Mouse (Mus musculus) neutrophil, adult 5-6 weeks (primary cell): ENCODE data around the gene 4933430I17Rik. TPM values are rescaled to one million over a fixed set of nuclear protein-coding genes. Genes with fewer than 3 reads are reported as not detected.
"Not testable (repeated sequence)": the region's sequence is repeated elsewhere in the genome, so short reads cannot be mapped to it uniquely, and the experiment has no call there.

ENCODE experiments used
- ATAC-seq: fragments of 151-379, 151-347 bp; 2 replicates; pipeline ENCODE4 v1.8.0; 2017; ENCODE audit warnings: mild to moderate bottlenecking, moderate TSS enrichment; ENCODE audit not compliant: insufficient number of reproducible peaks, poor library complexity, low FRiP score, severe bottlenecking; ENCODE audit errors: extremely low read depth
- total RNA-seq: library from RNA; stranded (forward); fragments of 200-1000 nt; gene quantifications from 2 replicates; pipeline ENCODE4 v1.2.3, GENCODE M21; 2017

The 4933430I17Rik gene
- 0.35 TPM in 1 of 2 replicates, not detected in the other for total RNA-seq

DNA sequence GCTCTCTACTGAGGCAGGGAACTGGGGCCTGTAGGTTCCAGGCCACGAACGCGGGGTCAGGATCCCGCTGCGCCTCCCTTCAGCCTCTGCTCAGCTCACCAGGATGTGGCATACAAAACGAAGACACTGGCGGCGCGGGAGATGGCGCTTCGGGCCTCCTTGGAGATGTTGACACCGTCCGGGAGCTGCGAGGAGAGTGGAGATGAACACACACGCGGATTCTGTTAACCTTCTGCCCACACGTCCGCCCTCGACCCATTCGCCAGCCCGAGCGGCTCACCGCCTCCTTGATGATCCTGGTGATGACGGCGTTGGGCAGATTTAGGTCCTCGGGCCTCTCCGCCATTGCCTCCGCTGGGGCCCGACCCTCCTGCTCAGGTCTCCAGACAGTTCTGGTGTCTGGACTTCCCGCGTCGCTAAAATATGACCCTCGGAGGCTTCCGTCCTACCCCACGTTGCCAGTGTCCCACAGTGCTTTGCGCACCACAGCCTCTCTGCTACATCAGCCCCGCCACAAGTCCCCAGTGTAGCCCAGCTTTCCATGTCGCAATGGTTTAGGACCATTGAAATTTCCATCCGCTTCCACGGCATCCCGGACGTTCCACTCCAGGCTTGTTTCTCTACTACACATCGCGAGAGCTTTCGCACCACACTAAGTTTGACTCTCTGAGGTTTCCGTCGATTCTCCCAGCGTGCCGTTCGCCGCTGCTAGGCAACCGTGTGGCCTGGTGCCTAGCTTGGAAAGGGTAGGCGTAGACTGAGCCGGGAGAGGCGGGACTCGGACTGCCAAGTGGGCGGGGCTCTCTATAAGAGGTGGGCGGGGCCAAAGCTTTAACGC is at the start of gene 4933430I17Rik, which contains the start of gene Pole3:
Gene 4933430I17Rik, plus strand, starts transcription at position 719 of the 838 bp plus-strand sequence.
Gene Pole3, minus strand, starts transcription at position 418 of the 838 bp plus-strand sequence.
- peak; percentile 98 for ATAC-seq

- ATAC-seq, result no peak
These were observed 49.4 kb upstream of the 4933430I17Rik start for GRCm38 (mm10) chr4:62475793-62476192.

- no peak for ATAC-seq
These were observed 47.5 kb upstream of the 4933430I17Rik start for GRCm38 (mm10) chr4:62477542-62478244.

- not testable (repeated sequence) for ATAC-seq
These were observed 45.6 kb upstream of the 4933430I17Rik start for GRCm38 (mm10) chr4:62479593-62479936.

DNA sequence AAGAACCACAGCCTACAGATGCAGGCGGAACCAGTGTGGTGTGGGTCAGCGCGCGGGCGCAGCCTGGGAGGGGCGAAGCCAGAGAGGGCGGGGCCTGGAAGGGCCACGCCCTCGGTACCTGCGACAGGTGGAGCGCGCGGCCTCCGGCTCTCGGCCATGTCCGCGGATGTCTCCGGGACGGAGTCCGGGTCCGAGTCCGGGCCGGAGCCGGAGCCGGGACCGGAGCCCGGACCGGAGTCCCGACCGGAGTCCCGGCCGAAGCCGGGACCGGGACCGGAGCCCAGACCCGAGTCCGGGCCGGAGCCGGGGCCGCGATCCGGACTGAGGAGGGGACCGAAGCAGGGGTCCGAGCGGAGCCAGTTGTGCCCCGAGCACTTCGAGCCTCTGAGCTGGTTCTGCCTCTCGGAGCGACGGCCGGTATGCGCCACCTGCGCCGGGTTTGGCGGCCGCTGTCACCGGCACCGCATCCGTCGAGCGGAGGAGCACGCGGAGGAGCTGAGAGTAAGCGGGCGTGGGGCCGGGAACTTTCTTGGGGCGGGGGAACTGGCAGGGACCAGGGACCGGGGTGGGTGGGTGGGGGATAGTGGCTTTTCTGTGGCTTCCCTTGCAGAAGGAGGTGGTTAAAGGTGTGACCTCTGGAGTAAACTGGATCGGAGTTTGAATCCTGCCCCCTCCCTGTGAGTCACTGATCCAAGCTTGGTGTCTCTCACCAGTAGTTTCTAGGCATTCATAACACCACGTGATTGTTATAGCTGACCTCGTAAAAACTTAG is 45.0 kb upstream of the 4933430I17Rik start, which contains the start of gene Bspry:
Gene Bspry, plus strand, starts transcription at position 117 of the 772 bp plus-strand sequence.
- ATAC-seq, result peak; percentile 41; the same call in 1 of the 2 replicates

DNA sequence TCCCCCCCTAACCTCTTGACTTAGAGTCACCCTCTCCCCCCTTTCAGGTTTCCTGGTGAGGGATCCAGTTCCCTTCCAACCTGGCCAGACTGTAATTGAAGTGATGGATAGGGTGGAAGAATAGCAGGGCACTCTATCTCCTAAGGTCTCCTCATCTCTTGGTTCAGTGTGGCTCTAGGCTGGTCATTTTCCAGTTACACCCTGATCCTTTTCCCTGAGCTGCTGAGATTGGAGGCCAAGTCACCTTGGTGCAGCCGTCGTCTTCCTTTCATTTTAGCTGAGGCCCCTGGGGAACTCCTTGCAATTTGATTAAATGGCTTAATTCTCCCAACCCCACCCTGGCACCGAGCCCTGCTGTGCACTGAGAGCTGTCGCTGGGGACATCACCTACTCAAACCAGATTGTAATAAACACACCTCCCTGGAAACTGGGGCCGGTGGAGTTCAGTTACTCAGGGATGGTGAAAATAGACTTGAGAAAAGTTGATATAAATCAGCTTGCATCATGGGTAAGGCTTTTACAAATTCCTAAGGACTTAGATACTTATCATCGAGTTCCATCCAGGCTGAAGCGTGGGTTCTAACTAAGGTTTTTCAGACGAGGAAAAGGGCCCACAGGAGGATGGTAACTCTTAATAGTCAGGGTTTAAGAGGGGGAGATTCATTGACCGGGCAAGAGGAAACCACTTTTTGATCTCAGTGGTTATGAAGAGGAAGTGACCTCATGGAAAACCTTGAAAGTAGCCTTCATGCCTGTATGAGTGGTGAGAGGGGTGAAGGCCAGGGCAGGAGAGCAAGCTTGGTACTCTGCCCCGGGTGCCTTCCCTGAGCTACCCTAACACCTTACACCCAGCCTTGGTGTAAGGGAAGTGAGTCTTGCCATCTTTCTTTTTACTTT is 44.2 kb upstream of the 4933430I17Rik start:
- peak; percentile 75 for ATAC-seq

GRCm38 (mm10) chr4:62484928-62485327 is 40.2 kb upstream of the 4933430I17Rik start:
- no peak for ATAC-seq

DNA sequence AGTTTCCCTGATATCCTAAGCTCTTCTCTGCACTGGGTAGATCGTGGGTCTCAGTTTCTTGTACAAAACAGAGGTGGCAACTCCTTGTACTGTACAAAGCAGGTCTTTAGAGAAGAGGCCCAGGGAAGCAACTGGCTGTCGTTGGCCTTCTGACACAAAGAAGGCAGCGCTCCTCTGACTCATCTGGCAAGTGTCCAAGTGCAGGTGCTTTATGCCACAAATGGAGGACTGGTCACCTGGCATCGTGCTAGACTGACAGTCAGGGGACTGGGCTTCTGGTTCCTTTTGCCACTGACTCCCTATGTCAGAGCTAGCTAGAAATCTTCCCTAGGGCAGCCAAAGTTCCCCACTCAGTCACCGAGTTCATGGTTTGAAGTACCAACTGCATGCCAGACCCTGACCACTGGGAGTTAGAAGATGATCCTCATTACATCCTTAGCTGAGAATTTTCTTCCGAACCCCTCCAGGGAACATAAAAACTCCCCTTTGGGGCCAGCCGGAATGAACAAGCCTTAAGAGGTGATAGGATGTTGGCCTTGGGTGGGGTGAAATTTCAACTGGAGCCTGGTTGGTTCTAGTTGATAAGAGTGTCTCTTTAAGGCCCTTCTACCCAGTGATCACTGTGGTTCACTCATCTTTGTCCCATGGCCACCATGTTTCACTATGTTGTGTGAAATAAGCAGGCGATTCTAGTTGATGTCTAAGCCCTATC is 39.6 kb upstream of the 4933430I17Rik start:
- no peak for ATAC-seq

GRCm38 (mm10) chr4:62486162-62486696 is 38.9 kb upstream of the 4933430I17Rik start:
- no peak for ATAC-seq

GRCm38 (mm10) chr4:62487172-62487571 is 38.0 kb upstream of the 4933430I17Rik start:
- ATAC-seq, result no peak

DNA sequence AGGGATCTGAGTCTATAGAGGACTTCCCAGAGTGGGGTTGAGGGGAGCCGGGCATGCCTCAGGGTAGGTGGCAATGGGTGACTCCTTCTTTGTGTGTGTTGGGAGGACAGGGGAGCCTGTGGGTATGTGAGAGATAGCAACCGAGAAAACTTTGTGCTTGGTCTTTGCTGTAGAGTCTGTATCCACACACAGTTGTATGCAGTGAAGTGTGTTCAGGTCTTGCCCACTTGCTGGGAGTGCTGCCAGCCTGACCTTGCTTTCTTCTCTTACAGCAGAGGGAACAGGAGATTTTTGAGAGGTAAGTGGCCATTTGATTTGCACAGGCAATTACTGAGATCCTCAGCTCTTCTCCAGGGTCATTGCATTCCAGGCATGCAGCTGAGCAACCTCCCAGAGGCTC is 37.3 kb upstream of the 4933430I17Rik start:
- ATAC-seq, result no peak

- no peak for ATAC-seq
These were observed 32.5 kb upstream of the 4933430I17Rik start for GRCm38 (mm10) chr4:62492682-62493081.

- ATAC-seq, result no peak
These were observed 30.9 kb upstream of the 4933430I17Rik start for GRCm38 (mm10) chr4:62494230-62494629.

DNA sequence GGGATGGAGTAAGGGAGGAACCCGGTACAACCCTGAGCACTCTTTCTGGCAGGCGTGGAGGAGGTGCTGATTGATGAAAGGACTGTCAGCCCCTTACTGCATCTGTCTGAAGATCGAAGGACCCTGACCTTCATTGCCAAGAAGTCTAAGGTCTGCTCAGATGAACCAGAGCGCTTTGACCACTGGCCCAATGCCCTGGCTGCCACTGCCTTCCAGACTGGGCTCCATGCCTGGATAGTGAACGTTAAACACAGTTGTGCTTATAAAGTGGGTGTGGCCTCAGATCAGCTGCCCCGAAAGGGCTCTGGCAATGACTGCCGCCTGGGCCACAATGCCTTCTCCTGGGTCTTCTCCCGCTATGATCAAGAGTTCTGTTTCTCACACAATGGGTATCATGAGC is 29.2 kb upstream of the 4933430I17Rik start:
- ATAC-seq, result no peak

DNA sequence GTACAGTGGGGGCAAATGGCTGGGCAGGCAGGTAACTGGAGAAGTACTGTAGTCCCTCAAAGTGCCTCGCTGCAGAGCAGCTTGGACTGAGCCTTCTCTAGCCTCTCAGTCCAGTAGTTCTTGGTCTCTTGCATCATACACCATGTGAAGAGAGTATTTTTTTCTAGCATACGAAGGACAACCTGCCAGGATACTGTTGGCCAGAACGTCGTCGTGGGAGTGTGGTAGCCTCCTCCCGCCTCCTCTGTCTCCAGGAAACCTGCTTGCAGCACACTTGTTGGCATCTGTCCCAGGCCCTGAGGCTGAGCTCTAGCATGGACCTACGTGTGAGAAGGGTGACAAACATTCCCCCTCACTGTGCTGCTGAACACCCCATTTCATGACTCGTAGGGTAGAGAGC is 28.4 kb upstream of the 4933430I17Rik start:
- ATAC-seq, result no peak

- no peak for ATAC-seq
These were observed 24.4 kb upstream of the 4933430I17Rik start for GRCm38 (mm10) chr4:62500799-62501198.

DNA sequence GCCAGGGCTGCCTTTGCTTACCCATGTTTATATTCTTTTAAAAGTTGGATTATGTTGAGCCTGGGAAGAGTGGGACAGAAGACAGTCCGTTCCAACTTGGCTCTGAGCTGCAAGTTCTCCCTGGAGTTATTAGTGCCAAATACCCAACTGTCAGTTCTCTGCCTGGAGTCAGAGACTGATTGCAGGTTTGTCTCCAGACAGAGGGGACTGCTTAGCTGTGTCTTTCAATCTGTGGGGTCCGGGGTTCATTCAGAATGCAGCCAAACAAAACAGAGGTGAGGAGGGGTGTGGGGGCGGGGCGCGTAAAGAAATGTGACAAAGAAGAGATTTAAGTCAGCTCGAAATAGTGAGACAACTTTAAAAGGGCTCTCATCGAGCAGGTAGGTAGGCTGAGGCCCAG is 23.6 kb upstream of the 4933430I17Rik start:
- no peak for ATAC-seq
